Mouse (Mus musculus): ENCODE results near the gene Ripk4. TPM values are rescaled to one million over a fixed set of nuclear protein-coding genes. Genes with fewer than 3 reads are reported as not detected.
A peak's percentile ranks its signal among the peaks of the same experiment; 100 is the strongest.

The Ripk4 gene
- total RNA-seq (2022) = 1 to 10 TPM in 3 of 4 experiments, under 1 TPM in 1; 0.51 to 1.1 (median 1.0) TPM

GRCm38 (mm10) chr16:97763061-97763989, at the start of gene Ripk4:
TSS of gene Ripk4 (minus strand) at chr16:97763787.
- no peak for DNase-seq (ENCODE audit: low spot score in 2 of 2)

GRCm38 (mm10) chr16:97808881-97809280, 45.3 kb upstream of the Ripk4 start:
- DNase-seq (ENCODE audit: low spot score in 2 of 2) = peak in 1 of 2 experiments; percentile 46

DNA sequence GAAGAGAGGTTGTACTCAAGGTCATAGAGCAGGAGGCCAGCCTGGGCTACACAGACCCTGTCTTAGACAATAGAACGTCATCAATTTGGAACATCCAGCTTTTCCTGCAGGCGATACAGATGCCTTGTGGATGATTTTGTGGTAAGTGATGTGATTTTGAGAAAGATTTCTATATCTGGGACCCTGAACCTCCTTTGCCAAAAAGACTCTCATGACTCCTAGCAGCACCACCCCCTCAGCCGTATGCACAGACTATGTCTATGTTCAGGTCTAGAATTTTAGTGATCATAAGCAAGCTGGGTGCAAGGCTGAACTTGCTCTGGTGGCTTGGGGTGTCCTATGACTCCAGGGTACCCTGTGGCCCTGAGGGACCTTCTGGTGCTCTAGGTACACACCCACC, 42.1 kb upstream of the Ripk4 start:
- no peak for DNase-seq (ENCODE audit: low spot score in 2 of 2)

DNA sequence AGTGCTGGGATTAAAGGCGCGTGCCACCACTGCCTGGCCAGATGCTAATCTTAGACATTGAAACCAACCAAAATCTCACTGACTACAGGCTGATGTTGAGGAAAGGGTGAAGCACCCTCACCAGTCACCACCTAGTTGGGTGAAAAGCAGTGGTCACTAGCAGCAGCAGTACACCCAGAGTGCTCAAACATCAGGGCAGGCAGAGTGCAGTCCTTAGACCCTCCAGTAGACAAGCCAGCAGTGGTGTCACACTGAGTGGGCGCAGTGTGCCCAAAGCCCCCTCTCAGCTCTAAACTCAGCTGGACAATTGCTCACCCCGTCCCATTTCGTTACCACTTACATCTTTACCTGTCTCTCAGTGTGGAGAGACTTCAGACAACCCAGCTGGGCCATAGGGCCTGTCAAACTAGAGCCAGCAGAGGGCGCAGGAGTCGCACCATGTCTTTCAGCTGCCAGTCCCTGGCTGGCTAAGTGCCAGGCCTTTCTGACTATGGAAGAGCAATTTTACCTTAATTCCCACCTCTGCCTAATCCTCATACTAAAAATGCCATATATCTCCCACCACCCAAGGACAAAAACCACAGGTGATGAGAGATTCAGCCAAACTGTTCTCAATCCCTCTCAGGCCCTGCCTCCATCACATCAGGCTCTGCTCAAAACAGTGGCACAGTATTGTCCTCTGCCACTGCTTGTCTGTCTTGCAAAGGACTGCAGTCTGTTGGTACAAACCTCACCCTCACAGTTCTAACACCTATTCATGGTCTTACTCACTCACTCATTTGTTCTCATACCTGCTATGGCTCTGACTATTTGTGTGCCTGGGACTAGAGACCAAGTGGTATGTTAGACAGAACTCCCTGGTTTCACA, 41.3 kb upstream of the Ripk4 start:
- peak; percentile 43 to 77 for DNase-seq (ENCODE audit: low spot score in 2 of 2)

GRCm38 (mm10) chr16:97797950-97798869, 34.6 kb upstream of the Ripk4 start:
- DNase-seq (ENCODE audit: low spot score in 2 of 2) = no peak

GRCm38 (mm10) chr16:97797212-97797611, 33.6 kb upstream of the Ripk4 start:
- no peak for DNase-seq (ENCODE audit: low spot score in 2 of 2)

DNA sequence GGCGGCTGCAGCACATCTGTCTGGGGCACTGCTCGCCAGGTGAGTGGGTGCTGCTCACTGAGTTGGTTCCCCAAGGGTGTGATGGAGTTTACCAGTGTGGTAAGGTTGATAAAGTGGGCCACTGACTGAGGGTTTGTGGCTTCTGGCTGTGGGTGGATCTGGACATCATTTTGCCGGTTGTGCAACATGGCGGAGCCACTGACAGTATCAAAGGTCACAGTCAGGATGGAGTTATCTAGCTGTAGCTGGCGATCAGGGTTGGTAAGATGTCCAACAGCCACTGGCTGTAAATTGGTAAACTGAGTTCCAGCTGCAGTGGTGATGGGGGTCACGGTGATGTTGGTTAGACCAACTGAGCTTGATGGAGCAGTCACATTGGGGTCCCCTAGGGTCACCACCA, 30.7 kb upstream of the Ripk4 start:
- no peak for DNase-seq (ENCODE audit: low spot score in 2 of 2)

- DNase-seq (ENCODE audit: low spot score in 2 of 2) = no peak
These were observed 19.5 kb upstream of the Ripk4 start for GRCm38 (mm10) chr16:97783057-97783456.

DNA sequence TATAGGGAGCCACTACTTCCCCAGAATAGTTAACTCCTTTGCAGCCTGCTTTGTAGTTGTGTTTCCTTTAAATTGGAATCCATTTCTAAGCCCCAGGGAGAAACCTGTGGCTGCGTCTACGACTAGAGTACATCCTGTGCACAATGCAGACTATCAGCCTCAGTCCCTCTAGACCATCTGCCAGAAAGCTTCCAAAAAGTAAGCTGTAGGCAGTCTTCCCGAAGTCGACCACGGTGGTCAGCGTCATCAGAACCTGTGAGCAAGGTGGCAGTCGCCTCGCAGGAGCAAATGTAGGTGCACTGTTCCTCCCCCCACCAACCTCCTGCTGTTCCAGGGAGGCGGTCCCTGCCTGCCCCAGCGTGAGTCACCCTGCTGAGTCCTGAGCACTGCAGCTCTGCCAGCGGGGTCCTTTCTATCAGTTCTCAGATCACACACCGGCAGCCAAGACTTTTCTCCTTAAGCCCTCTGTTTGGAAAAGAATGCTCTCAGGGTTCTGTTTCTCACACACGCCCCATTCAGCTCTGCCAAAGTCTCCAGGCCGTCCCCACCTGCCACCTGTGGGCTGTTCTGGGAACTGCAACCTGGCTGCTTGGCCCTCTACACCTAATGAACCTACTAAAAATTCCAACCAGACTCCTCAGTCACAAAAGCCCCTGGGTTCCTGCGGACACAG, 14.9 kb upstream of the Ripk4 start:
- DNase-seq (ENCODE audit: low spot score in 2 of 2) = peak; percentile 52 to 84

DNA sequence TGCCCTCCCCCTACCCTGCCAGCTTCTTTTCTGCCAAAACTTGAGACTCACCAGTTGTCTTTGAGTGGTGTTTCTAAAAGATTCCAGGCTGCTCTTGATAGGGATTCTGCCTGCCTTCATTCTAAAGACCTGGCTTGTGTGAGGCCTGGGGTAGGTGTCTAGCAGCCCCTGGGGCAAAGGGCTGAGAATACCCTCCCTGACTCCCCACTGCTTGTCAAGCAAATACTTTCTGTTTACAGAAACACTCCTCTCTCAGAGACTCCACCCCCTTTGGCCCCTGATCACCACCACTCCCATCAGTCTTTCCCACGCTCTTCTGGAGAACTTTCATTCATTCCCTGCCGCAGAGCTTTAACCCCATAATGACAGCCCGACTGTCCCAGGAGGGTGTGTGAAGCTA, 2.9 kb upstream of the Ripk4 start:
- no peak for DNase-seq (ENCODE audit: low spot score in 2 of 2)

DNA sequence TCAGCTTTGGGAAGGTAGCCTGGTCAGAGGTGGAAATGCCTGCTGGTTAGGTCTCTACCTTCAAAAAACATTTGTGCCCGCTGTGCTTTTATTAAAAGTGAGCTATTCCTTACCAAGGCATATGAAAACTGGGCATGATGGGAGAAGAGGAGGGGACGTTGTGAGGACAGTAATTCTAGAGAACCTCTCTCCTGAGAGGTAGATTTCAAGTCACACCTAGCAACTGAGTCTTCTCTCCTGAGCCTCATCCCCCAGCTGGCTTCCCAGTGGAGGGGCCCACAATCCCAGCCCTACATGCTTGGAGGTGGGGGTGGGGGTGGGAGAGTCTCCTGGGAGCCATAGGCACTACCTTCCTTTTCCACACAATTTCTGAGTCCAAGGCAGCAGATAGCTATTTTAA, 1.0 kb upstream of the Ripk4 start:
- no peak for DNase-seq (ENCODE audit: low spot score in 2 of 2)

DNA sequence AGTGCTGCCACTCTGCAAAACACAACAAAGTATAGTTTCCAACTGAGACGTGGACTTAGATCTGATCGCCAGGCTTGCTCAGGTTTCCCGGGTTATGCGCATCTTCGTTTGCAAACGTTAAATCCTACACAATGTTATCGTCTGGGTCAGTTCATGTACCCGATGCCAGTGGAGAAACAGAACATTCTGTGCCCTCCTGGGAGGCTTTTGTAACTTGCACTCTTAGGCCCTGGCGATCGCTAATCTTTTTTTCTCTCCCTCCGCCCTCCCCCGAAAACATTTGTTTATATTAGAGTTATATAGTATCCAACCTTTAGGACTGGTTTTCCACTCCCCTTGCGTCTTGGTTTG, 378 bp upstream of the Ripk4 start:
- no peak for DNase-seq (ENCODE audit: low spot score in 2 of 2)

DNA sequence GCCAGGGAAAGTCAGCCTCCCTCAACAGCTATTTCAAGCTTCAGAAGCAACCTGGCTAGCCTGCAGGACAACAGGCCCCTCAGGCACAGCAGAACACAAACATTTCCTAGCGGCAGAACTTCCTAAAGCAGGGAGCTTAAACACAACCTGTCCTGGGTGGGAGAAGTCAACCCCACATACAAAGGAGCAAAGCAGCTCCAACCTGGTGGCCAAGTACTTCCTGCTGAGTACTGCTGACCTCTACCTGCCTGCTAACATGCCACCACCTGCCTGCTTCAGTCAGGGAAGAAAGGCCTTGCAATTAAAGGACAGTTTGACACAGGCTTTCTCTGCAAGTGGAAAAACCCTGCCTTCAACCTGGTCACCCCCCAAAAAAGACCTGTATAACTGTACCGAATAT, 1.8 kb downstream of the Ripk4 start:
- DNase-seq (ENCODE audit: low spot score in 2 of 2) = no peak

DNA sequence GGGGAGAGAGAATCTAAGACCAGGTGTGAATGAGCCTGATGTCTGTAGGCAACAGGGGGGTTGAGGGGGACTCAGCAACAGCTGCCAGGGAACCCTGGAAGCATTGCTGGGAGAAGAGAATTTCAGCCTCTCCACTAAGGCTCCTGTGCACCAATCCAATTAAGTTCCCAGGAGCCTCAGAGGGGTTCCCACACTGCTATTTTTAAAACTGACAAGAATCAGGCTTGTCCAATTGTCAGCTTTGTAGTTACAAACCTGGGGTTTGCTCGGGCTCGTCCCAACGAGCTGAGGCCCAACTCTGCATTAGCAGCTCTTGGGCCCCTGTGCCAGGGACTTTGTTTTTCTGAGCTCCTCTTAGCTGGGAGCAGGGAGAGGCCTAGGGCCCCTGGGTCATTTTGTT, 3.9 kb downstream of the Ripk4 start:
- no peak for DNase-seq (ENCODE audit: low spot score in 2 of 2)

DNA sequence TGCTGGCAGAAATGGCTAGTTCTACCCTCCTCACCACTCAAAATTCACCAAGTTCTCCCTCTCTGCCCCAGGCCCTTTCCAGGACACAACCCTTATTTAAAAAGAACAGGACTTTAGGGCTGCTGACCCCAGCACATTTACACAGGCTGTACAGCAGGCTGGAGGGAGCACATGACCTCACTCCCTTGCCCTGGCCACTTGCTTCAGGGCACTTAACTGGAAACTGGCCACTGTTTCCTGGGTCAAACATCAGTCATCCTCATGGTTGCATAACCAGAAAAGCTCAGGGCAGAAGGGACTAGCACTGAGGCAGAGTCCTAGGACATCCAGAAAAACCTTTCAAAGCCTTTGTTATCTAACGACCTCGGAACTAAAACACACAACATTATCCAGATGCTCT, 5.3 kb downstream of the Ripk4 start:
- no peak for DNase-seq (ENCODE audit: low spot score in 2 of 2)

DNA sequence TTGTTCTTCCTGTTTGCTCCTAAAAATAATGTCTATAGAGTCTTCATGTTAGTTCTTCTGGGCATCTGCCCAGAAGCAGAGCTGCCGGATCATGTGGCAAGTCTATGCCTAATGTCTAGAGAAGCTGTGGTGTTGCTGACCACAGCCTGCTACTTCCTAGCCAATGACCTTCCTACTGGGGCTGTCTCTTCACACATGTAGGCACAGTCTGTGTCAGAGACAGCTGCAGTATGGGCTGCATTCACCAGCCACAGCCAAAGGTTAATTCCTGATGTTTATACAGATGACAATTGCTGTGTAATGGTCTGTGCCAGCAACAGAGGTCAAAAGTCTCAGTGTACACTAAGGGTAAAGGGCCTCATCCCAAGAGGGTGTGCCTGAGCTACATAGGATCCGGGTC, 7.1 kb downstream of the Ripk4 start:
- DNase-seq (ENCODE audit: low spot score in 2 of 2) = no peak

- no peak for DNase-seq (ENCODE audit: low spot score in 2 of 2)
These were observed 11.2 kb downstream of the Ripk4 start for GRCm38 (mm10) chr16:97752316-97752941.

DNA sequence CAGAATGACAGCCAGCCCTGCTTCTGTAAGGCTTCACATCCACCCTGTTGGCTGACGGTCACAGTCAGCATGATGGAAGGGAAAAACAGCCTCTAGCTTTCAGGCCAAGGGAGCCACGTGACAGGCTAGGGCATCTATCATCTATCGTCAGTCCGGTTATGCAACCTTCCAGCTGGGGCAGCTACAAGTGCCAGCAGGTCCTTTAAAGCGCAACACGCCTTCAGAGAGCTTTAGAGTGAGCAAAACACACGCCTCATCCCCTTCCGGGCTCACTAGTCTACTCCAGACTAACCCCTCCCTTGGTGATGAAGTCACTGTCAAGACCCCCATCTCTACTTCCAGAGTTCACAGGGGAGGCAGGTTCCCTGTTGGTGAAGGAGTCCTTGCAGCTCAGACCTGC, 11.7 kb downstream of the Ripk4 start:
- DNase-seq (ENCODE audit: low spot score in 2 of 2) = peak in 1 of 2 experiments; percentile 23

- no peak for DNase-seq (ENCODE audit: low spot score in 2 of 2)
These were observed 15.2 kb downstream of the Ripk4 start for GRCm38 (mm10) chr16:97748421-97748820.

DNA sequence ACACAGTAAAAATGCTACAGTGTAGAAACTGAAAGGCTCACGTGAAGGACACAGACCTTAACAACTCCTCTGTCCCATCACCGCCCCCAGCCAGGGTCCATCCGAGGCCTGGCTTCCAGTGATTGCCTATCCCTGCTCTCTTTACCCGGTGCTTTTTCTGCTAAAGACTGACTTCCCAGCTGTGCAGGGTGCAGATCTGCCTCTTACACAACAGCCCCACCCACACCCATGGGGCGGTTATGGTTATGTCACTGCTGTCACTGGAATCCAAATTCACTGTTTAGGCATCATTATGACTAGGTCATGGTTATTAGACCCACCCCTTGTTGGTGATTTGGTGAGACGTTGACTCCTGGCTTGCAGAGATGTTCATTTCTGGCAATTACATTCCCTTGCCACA, 25.6 kb downstream of the Ripk4 start:
- DNase-seq (ENCODE audit: low spot score in 2 of 2) = no peak

Measured in left cerebral cortex, adult 8-10 months (tissue).